Mouse (Mus musculus) intestine, postnatal 0 days (tissue): ENCODE results near the gene Gpx2. TPM values are rescaled to one million over a fixed set of nuclear protein-coding genes. Genes with fewer than 3 reads are reported as not detected.

Experiments
- ATAC-seq: fragments of 200-750 bp; cut with Nextera tagmentation; 2 replicates; pipeline ENCODE4 v1.8.0; 2017; ENCODE audit warnings: mild to moderate bottlenecking, moderate TSS enrichment, moderate library complexity
- H3K27ac ChIP-seq: fragments of 300-500 bp; sonication (generic); 2 replicates; pipeline ENCODE4 v1.5.1; 2014; ENCODE audit warnings: mild to moderate bottlenecking, low read depth, low read length, moderate library complexity
- H3K27me3 ChIP-seq: fragments of 300-500 bp; sonication (generic); replicated peaks from 2 replicates; pipeline ENCODE4 v1.6.1; 2014; ENCODE audit warnings: low read length, mixed read lengths; ENCODE audit not compliant: control insufficient read depth, insufficient read depth
- H3K36me3 ChIP-seq: fragments of 300-500 bp; sonication (generic); 2 replicates; pipeline ENCODE4 v1.6.1; 2014; ENCODE audit warnings: mild to moderate bottlenecking, moderate library complexity; ENCODE audit not compliant: control insufficient read depth, insufficient read depth
- H3K4me1 ChIP-seq: fragments of 300-500 bp; sonication (generic); replicated peaks from 2 replicates; pipeline ENCODE4 v1.6.1; 2014; ENCODE audit warnings: antibody characterized with exemption, low read length, mixed read lengths; ENCODE audit not compliant: control insufficient read depth, insufficient read depth
- H3K4me2 ChIP-seq: fragments of 300-500 bp; sonication (generic); replicated peaks from 2 replicates; pipeline ENCODE4 v1.6.1; 2014; ENCODE audit warnings: low read depth, mild to moderate bottlenecking, moderate library complexity
- H3K4me3 ChIP-seq: fragments of 300-500 bp; sonication (generic); 2 replicates; pipeline ENCODE4 v1.5.1; 2014; ENCODE audit warnings: low read depth, low read length
- H3K9ac ChIP-seq: fragments of 300-500 bp; sonication (generic); 2 replicates; pipeline ENCODE4 v1.6.1; 2014; ENCODE audit warnings: mild to moderate bottlenecking, low read depth, low read length
- H3K9me3 ChIP-seq: fragments of 300-500 bp; sonication (generic); 2 replicates; pipeline ENCODE4 v1.6.1; 2016; ENCODE audit warnings: mixed run types; ENCODE audit not compliant: control insufficient read depth
- CTCF ChIP-seq: sonication (generic); IDR thresholded peaks from 2 replicates; pipeline ENCODE4 v1.5.1; 2016; ENCODE audit warnings: low read depth, mild to moderate bottlenecking, control low read depth, antibody characterized with exemption, moderate library complexity
- WGBS: fragments of 180-500 bp; shearing (Covaris S2); extraction: QIAGEN DNeasy Blood & Tissue Kit; methylation state at CpG from one replicate; pipeline ENCODE4 v1.1.7; 2014; 5-methylcytosine and 5-hydroxymethylcytosine counted together
- polyA plus RNA-seq: library from polyadenylated mRNA; unstranded; fragments of >200 nt; fragmentation: Nextera tagmentation; extraction: Ambion mirVana; gene quantifications from 2 replicates; pipeline ENCODE4 v1.2.1, GENCODE M21; 2015

Gene Gpx2
- polyA plus RNA-seq, 1 experiment from 2014 or later: 148 TPM

- Histone ChIP-seq H3K27me3 (no peaks in the 10 kb centered on the region), H3K36me3 (no peaks in the 10 kb centered on the region), H3K27ac (no peak overlapping the region), H3K4me1 (no peaks in the 10 kb centered on the region), H3K9ac (no peak overlapping the region), H3K9me3 (no peaks in the 10 kb centered on the region), H3K4me2 (no peak overlapping the region), H3K4me3 (no peak overlapping the region)
- TF ChIP-seq CTCF: peak; percentile 85
- 5% methylated on average over 3 of the region's 3 CpGs for WGBS
- no peak for ATAC-seq
Measured at GRCm38 (mm10) chr12:76832704-76833103, 37.4 kb upstream of the Gpx2 start.

- WGBS: 79% methylated on average over 4 of the region's 4 CpGs
- no peaks in the 10 kb centered on the region for H3K36me3 ChIP-seq
- no peak overlapping the region for H3K4me3 ChIP-seq
- H3K9me3 ChIP-seq: no peaks in the 10 kb centered on the region
- no peak for TF ChIP-seq CTCF
- H3K27me3 ChIP-seq: peaks cover 10% of the 10 kb centered on the region
- no peak for ATAC-seq
- no peak overlapping the region for H3K27ac ChIP-seq
- H3K4me2 ChIP-seq: no peak overlapping the region
- H3K4me1 ChIP-seq: no peaks in the 10 kb centered on the region; the same call in 1 of the 2 replicates
- H3K9ac ChIP-seq: no peak overlapping the region
Measured at GRCm38 (mm10) chr12:76825283-76825682, 29.9 kb upstream of the Gpx2 start.

DNA sequence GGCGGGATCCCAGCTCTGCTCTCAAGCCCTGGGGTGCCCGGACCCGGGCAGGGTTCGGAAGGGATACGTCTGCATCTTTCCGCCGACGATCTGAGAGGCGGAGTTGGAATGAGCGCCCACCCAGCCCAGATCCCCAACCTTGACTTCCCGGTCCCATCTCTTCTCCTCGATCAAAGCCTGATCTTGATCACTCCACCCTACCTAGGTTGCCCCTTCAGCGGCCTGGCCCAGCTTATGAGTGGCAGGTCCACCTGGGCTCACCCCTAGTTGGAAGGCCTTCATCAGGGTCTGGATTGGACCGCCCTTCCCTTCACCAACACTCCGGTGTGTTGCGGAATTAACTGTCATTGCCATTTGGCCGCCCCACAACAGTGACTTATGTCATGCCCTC, 27.3 kb upstream of the Gpx2 start, which contains the start of gene Rab15:
Gene Rab15 (minus strand): TSS at position 258 of the 391 bp plus-strand sequence.
- Histone ChIP-seq H3K36me3 (no peaks in the 10 kb centered on the region), H3K4me1 (no peaks in the 10 kb centered on the region; the same call in 1 of the 2 replicates), H3K9ac (peak within 1 kb of the TSS; percentile 53), H3K9me3 (no peaks in the 10 kb centered on the region), H3K4me3 (peak within 1 kb of the TSS; percentile 61), H3K27ac (peak within 1 kb of the TSS; percentile 41; the same call in 1 of the 2 replicates), H3K27me3 (peaks cover 10% of the 10 kb centered on the region), H3K4me2 (peak within 1 kb of the TSS; percentile 94)
- no peak for TF ChIP-seq CTCF
- no peak for ATAC-seq
- 10% methylated on average over 17 of the region's 17 CpGs for WGBS

DNA sequence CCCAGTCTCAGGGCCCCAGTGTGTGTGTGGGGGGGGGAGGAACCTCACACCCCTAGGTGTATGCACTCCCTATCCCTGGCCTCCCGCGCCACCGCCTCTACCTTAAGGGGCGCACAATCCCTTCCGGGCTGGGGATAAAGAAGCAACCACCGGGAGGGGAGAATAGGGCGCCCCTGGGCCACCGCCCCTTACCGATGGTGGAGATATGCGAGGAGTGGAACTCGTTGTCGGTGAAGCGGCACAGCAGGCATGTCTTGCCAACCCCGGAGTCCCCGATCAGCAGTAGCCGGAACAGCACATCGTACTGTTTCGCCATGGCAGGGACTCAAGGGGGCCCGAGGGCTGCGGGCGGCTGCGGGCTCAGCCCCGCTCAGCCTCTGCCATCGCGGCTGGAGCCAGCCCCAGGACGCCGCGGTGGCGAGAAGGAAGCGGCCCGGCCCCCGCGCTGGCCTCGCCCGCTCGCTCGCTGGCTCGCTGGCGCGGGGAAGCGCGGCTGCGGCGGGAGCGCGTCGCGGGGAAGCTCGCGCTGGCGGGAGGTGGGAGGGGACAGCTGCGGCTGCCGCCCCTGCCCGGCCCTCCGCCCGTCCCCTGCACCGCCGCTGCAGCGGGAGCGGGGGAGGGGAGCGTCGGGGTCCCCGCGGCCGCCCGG, 26.8 kb upstream of the Gpx2 start:
- no peaks in the 10 kb centered on the region; the same call in 1 of the 2 replicates for H3K4me1 ChIP-seq
- peaks cover 10% of the 10 kb centered on the region for H3K27me3 ChIP-seq
- TF ChIP-seq CTCF: 0 out of 2 replicates have a peak, but pooled peaks have one; percentile 10
- no peaks in the 10 kb centered on the region for H3K36me3 ChIP-seq
- H3K27ac ChIP-seq: peak overlapping the region; percentile 41; the same call in 1 of the 2 replicates
- peak; percentile 31 for ATAC-seq
- WGBS: under 1% methylated on average over 54 of the region's 66 CpGs
- H3K9ac ChIP-seq: peak overlapping the region; percentile 53
- H3K4me3 ChIP-seq: peak overlapping the region; percentile 61
- no peaks in the 10 kb centered on the region for H3K9me3 ChIP-seq
- peak overlapping the region; percentile 94 for H3K4me2 ChIP-seq

DNA sequence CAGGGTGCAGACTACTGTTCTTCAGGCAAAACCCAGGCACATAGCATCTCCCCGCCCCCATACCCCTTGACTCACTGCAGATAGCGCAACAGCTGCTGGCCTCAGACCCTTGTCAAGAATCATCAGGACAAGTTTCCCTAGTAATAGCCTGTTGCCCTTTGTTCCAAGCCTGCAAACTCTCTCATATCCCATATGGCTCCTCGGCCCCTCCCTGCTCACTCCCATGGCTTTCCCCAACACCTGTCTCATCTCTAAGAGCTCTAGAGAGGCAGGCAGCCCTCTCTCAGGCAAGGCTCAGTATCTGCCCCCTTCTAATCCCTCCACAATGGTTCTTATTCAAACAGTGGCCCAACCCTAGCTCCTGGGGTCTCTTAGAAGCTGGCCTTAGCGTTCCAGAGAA, 25.3 kb upstream of the Gpx2 start:
- H3K4me1 ChIP-seq: no peaks in the 10 kb centered on the region; the same call in 1 of the 2 replicates
- 0 out of 2 replicates have a peak, but pooled peaks have one; percentile 36 for ATAC-seq
- no peak for TF ChIP-seq CTCF

DNA sequence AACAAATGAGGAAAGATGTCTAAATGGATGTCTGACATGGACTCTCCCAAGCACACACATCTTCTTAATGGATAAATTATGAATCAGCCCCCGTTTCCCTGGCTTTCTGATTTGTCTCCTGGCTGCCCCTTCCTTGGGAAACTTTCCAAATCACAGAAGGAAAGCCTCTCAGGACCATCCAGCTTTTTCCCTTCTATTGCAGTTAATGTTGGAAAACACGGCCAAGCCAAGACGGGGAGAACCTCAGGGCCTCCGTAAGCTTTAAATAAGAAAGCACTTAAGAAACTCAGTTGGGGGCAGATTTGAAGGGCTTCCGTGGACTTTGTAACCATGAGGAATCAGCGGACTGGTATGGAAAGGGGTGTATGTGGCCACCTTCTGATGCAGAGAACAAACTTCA, 24.5 kb upstream of the Gpx2 start:
- 46% methylated on average over 6 of the region's 6 CpGs for WGBS
- no peak for ATAC-seq
- Histone ChIP-seq H3K9ac (no peak overlapping the region), H3K36me3 (no peaks in the 10 kb centered on the region), H3K27me3 (peaks cover 10% of the 10 kb centered on the region), H3K4me1 (no peaks in the 10 kb centered on the region; the same call in 1 of the 2 replicates), H3K9me3 (no peaks in the 10 kb centered on the region), H3K27ac (no peak overlapping the region), H3K4me3 (no peak overlapping the region), H3K4me2 (0 out of 2 replicates have a peak overlapping the region, but pooled peaks have one; percentile 94)
- TF ChIP-seq CTCF: no peak

More for the DNA sequence above, 25.3 kb upstream of the Gpx2 start:
- Histone ChIP-seq H3K27me3 (peaks cover 10% of the 10 kb centered on the region), H3K9me3 (no peaks in the 10 kb centered on the region), H3K9ac (no peak overlapping the region), H3K4me2 (peak overlapping the region; percentile 94), H3K27ac (no peak overlapping the region), H3K4me3 (no peak overlapping the region), H3K36me3 (no peaks in the 10 kb centered on the region)
- 26% methylated on average over 4 of the region's 4 CpGs for WGBS
